Mouse (Mus musculus): ENCODE results near the gene Trub2. TPM values are rescaled to one million over a fixed set of nuclear protein-coding genes. Genes with fewer than 3 reads are reported as not detected.

Trub2 gene
- polyA plus RNA-seq, 1 experiment, result 52.4 TPM

GRCm38 (mm10) chr2:29716143-29716542 is 72.2 kb downstream of the Trub2 start:
- H3K9ac ChIP-seq (ENCODE audit: low read depth, poor library complexity, severe bottlenecking), result no peak overlapping the region
- no peak for TF ChIP-seq EP300 (IDR thresholded peaks at IDR 0.05; ENCODE audit: insufficient read depth, low read depth, low read length)
- no peak for TF ChIP-seq CTCF (IDR thresholded peaks at IDR 0.05; ENCODE audit: low read depth, low read length)
- TF ChIP-seq POLR2A (IDR thresholded peaks at IDR 0.05; ENCODE audit: insufficient read depth, low read length), result no peak
- H3K27me3 ChIP-seq (ENCODE audit: control insufficient read depth, insufficient read depth, low read length, poor library complexity, severe bottlenecking), result no peaks in the 10 kb centered on the region

GRCm38 (mm10) chr2:29714127-29714526 is 74.2 kb downstream of the Trub2 start:
- Histone ChIP-seq H3K9ac (ENCODE audit: low read depth, poor library complexity, severe bottlenecking) (no peak overlapping the region), H3K4me3 (ENCODE audit: low read depth, low read length) (no peak overlapping the region), H3K27ac (ENCODE audit: insufficient read depth, low read length) (no peak overlapping the region), H3K27me3 (ENCODE audit: control insufficient read depth, insufficient read depth, low read length, poor library complexity, severe bottlenecking) (no peaks in the 10 kb centered on the region), H3K9me3 (replicated peaks; ENCODE audit: control insufficient read depth, insufficient read depth, low read length, poor library complexity, severe bottlenecking) (no peaks in the 10 kb centered on the region), H3K4me1 (ENCODE audit: control insufficient read depth, insufficient read depth, low read length) (peaks cover 18% of the 10 kb centered on the region), H3K36me3 (ENCODE audit: control insufficient read depth, insufficient read depth, low read length, poor library complexity, severe bottlenecking) (peaks cover 5% of the 10 kb centered on the region; the same call in 1 of the 2 replicates)
- no peak for TF ChIP-seq EP300 (IDR thresholded peaks at IDR 0.05; ENCODE audit: insufficient read depth, low read depth, low read length)
- TF ChIP-seq POLR2A (IDR thresholded peaks at IDR 0.05; ENCODE audit: insufficient read depth, low read length), result no peak
- TF ChIP-seq CTCF (IDR thresholded peaks at IDR 0.05; ENCODE audit: low read depth, low read length), result no peak

More at GRCm38 (mm10) chr2:29716143-29716542, 72.2 kb downstream of the Trub2 start:
- H3K4me3 ChIP-seq (ENCODE audit: low read depth, low read length), result no peak overlapping the region
- H3K4me1 ChIP-seq (ENCODE audit: control insufficient read depth, insufficient read depth, low read length), result peaks cover 15% of the 10 kb centered on the region
- H3K9me3 ChIP-seq (replicated peaks; ENCODE audit: control insufficient read depth, insufficient read depth, low read length, poor library complexity, severe bottlenecking), result no peaks in the 10 kb centered on the region
- 0 out of 2 replicates have a peak, but pooled peaks cover 3% of the 10 kb centered on the region for H3K36me3 ChIP-seq (ENCODE audit: control insufficient read depth, insufficient read depth, low read length, poor library complexity, severe bottlenecking)
- H3K27ac ChIP-seq (ENCODE audit: insufficient read depth, low read length), result peak overlapping the region; percentile 92

- no peaks in the 10 kb centered on the region for H3K27me3 ChIP-seq (ENCODE audit: control insufficient read depth, insufficient read depth, low read length, poor library complexity, severe bottlenecking)
- peaks cover 18% of the 10 kb centered on the region for H3K4me1 ChIP-seq (ENCODE audit: control insufficient read depth, insufficient read depth, low read length)
- H3K9me3 ChIP-seq (replicated peaks; ENCODE audit: control insufficient read depth, insufficient read depth, low read length, poor library complexity, severe bottlenecking), result no peaks in the 10 kb centered on the region
- H3K9ac ChIP-seq (ENCODE audit: low read depth, poor library complexity, severe bottlenecking), result no peak overlapping the region
- H3K4me3 ChIP-seq (ENCODE audit: low read depth, low read length), result no peak overlapping the region
- peaks cover 3% of the 10 kb centered on the region; the same call in 1 of the 2 replicates for H3K36me3 ChIP-seq (ENCODE audit: control insufficient read depth, insufficient read depth, low read length, poor library complexity, severe bottlenecking)
- H3K27ac ChIP-seq (ENCODE audit: insufficient read depth, low read length), result peak overlapping the region; percentile 8; the same call in 1 of the 2 replicates
- TF ChIP-seq POLR2A (IDR thresholded peaks at IDR 0.05; ENCODE audit: insufficient read depth, low read length), result no peak
- TF ChIP-seq EP300 (IDR thresholded peaks at IDR 0.05; ENCODE audit: insufficient read depth, low read depth, low read length), result no peak
- no peak for TF ChIP-seq CTCF (IDR thresholded peaks at IDR 0.05; ENCODE audit: low read depth, low read length)
Measured at GRCm38 (mm10) chr2:29713501-29713900, 74.8 kb downstream of the Trub2 start.

- Histone ChIP-seq H3K36me3 (ENCODE audit: control insufficient read depth, insufficient read depth, low read length, poor library complexity, severe bottlenecking) (peaks cover 3% of the 10 kb centered on the region; the same call in 1 of the 2 replicates), H3K9me3 (replicated peaks; ENCODE audit: control insufficient read depth, insufficient read depth, low read length, poor library complexity, severe bottlenecking) (no peaks in the 10 kb centered on the region), H3K4me3 (ENCODE audit: low read depth, low read length) (no peak overlapping the region), H3K4me1 (ENCODE audit: control insufficient read depth, insufficient read depth, low read length) (peaks cover 18% of the 10 kb centered on the region), H3K27ac (ENCODE audit: insufficient read depth, low read length) (peak overlapping the region; percentile 32), H3K27me3 (ENCODE audit: control insufficient read depth, insufficient read depth, low read length, poor library complexity, severe bottlenecking) (no peaks in the 10 kb centered on the region), H3K9ac (ENCODE audit: low read depth, poor library complexity, severe bottlenecking) (no peak overlapping the region)
- TF ChIP-seq EP300 (IDR thresholded peaks at IDR 0.05; ENCODE audit: insufficient read depth, low read depth, low read length), result no peak
- no peak for TF ChIP-seq POLR2A (IDR thresholded peaks at IDR 0.05; ENCODE audit: insufficient read depth, low read length)
- TF ChIP-seq CTCF (IDR thresholded peaks at IDR 0.05; ENCODE audit: low read depth, low read length), result no peak
Measured at GRCm38 (mm10) chr2:29711877-29712276, 76.4 kb downstream of the Trub2 start.

Other genes with a start within 250 kb of the Trub2 start
- 35.0 and 37.0 TPM in 2 replicates for gene Rapgef1, start 168.8 kb downstream of the Trub2 start, polyA plus RNA-seq (2011; ENCODE audit: insufficient read depth, insufficient read length, low read depth, missing spikeins)
- 0.75 TPM in 1 of 2 replicates, not detected in the other for gene Gm13420, start 36.8 kb downstream of the Trub2 start, polyA plus RNA-seq (2011; ENCODE audit: insufficient read depth, insufficient read length, low read depth, missing spikeins)
- gene Gm13547, start 29.2 kb downstream of the Trub2 start, polyA plus RNA-seq (2011; ENCODE audit: insufficient read depth, insufficient read length, low read depth, missing spikeins), result not detected in 2 replicates
- gene Coq4, start 1.0 kb downstream of the Trub2 start, polyA plus RNA-seq (2011; ENCODE audit: insufficient read depth, insufficient read length, low read depth, missing spikeins), result 8.5 and 21.5 TPM in 2 replicates
- 8.7 TPM in 2 replicates for gene Slc27a4, start 14.1 kb upstream of the Trub2 start, polyA plus RNA-seq (2011; ENCODE audit: insufficient read depth, insufficient read length, low read depth, missing spikeins)
- gene Urm1, start 31.6 kb upstream of the Trub2 start, polyA plus RNA-seq (2011; ENCODE audit: insufficient read depth, insufficient read length, low read depth, missing spikeins), result 31.0 and 32.8 TPM in 2 replicates
- 24.6 and 25.9 TPM in 2 replicates for gene Cercam, start 80.7 kb upstream of the Trub2 start, polyA plus RNA-seq (2011; ENCODE audit: insufficient read depth, insufficient read length, low read depth, missing spikeins)
- gene Odf2, start 100.7 kb upstream of the Trub2 start, polyA plus RNA-seq (2011; ENCODE audit: insufficient read depth, insufficient read length, low read depth, missing spikeins), result 241 and 257 TPM in 2 replicates
- 56.4 and 59.7 TPM in 2 replicates for gene Gle1, start 146.9 kb upstream of the Trub2 start, polyA plus RNA-seq (2011; ENCODE audit: insufficient read depth, insufficient read length, low read depth, missing spikeins)
- gene Sptan1, start 177.1 kb upstream of the Trub2 start, polyA plus RNA-seq (2011; ENCODE audit: insufficient read depth, insufficient read length, low read depth, missing spikeins), result 200 and 235 TPM in 2 replicates